In genomic region chr8:107824640-107825039, GRCm38 (mm10) we compare ENCODE assay signal across 8 mouse cellular contexts.
DNase-seq lines count a peak whose midpoint lies in the region; ATAC-seq and TF ChIP-seq lines count a peak whose summit lies in the region.

No protein-coding gene starts in this region.

- in situ Hi-C loops in ES-E14 (cut with MboI; ENCODE audit: low sequenced_read_pairs in 2 of 2, unreplicated experiment in 2 of 2) = no loop called here

- peak overlapping the region; percentile 69 for H3K4me2 ChIP-seq in heart, embryonic 12.5 days
- H3K4me2 ChIP-seq in limb, embryonic 11.5 days (ENCODE audit: low read depth, severe bottlenecking) = peak overlapping the region; percentile 50
- peak overlapping the region; percentile 40; the same call in 1 of the 2 replicates for H3K4me2 ChIP-seq in stomach, embryonic 14.5 days (replicated peaks; ENCODE audit: low read depth, low read length)

- ATAC-seq in heart, embryonic 12.5 days (ENCODE audit: insufficient number of reproducible peaks, low FRiP score) = no peak
- no peak for ATAC-seq in limb, embryonic 11.5 days (ENCODE audit: insufficient number of reproducible peaks, low FRiP score, low TSS enrichment, low read depth)
- no peak for ATAC-seq in stomach, embryonic 14.5 days (ENCODE audit: insufficient number of reproducible peaks, insufficient read depth, low FRiP score, low read depth)
- no peak for ATAC-seq in erythroblast, adult 5-6 weeks (replicated peaks; ENCODE audit: low FRiP score, poor library complexity, severe bottlenecking)

- WGBS in heart, embryonic 12.5 days = 1% methylated on average over 14 of the region's 14 CpGs
- 2% methylated on average over 14 of the region's 14 CpGs for WGBS in limb, embryonic 11.5 days
- 4% methylated on average over 14 of the region's 14 CpGs for WGBS in stomach, embryonic 14.5 days

- no peak for DNase-seq in heart, postnatal 4 days
- DNase-seq in ES-E14 (ENCODE audit: low read depth, low spot score) = peak; percentile 26
- peak; percentile 16 for DNase-seq in fibroblast of lung, adult 2 months (ENCODE audit: low read depth)
- peak; percentile 56 for DNase-seq in limb, embryonic 11.5 days (ENCODE audit: low spot score)
- no peak for DNase-seq in ovary, postnatal 10 days (ENCODE audit: low spot score)

- H3K9me3 ChIP-seq in heart, embryonic 12.5 days (replicated peaks) = no peaks in the 10 kb centered on the region
- no peaks in the 10 kb centered on the region for H3K9me3 ChIP-seq in ES-E14 (ENCODE audit: control insufficient read depth, insufficient read depth, low read depth, low read length)
- H3K9me3 ChIP-seq in limb, embryonic 11.5 days (ENCODE audit: control insufficient read depth, low read length) = no peaks in the 10 kb centered on the region; the same call in 1 of the 2 replicates
- no peaks in the 10 kb centered on the region for H3K9me3 ChIP-seq in stomach, embryonic 14.5 days (ENCODE audit: control insufficient read depth, low read depth, low read length)

- peak overlapping the region; percentile 29 for H3K4me3 ChIP-seq in heart, embryonic 12.5 days
- peak overlapping the region; percentile 39 to 60; a peak in 3 of 4 replicates for H3K4me3 ChIP-seq in ES-E14 (ENCODE audit: insufficient read depth in 1 of 2, low read depth in 1 of 2, low read length in 2 of 2, poor library complexity in 1 of 2, severe bottlenecking in 1 of 2)
- no peak overlapping the region for H3K4me3 ChIP-seq in limb, embryonic 11.5 days (ENCODE audit: low read depth, low read length)
- H3K4me3 ChIP-seq in stomach, embryonic 14.5 days (ENCODE audit: low read depth, low read length) = no peak overlapping the region

- H3K4me1 ChIP-seq in heart, embryonic 12.5 days (replicated peaks) = peaks cover 11% of the 10 kb centered on the region; the same call in 1 of the 2 replicates
- peaks cover 3 to 12% of the 10 kb centered on the region in 2 experiments; a peak in 2 of 4 replicates for H3K4me1 ChIP-seq in ES-E14 (ENCODE audit: control insufficient read depth in 2 of 2, insufficient read depth in 2 of 2, low read length in 2 of 2, poor library complexity in 1 of 2)
- peaks cover 27% of the 10 kb centered on the region for H3K4me1 ChIP-seq in limb, embryonic 11.5 days (ENCODE audit: control insufficient read depth, insufficient read depth, low read length)
- H3K4me1 ChIP-seq in stomach, embryonic 14.5 days (ENCODE audit: control insufficient read depth, insufficient read depth, low read length) = no peaks in the 10 kb centered on the region; the same call in 1 of the 2 replicates

- H3K27ac ChIP-seq in heart, embryonic 12.5 days (ENCODE audit: poor library complexity, severe bottlenecking) = no peak overlapping the region
- 0 out of 2 replicates have a peak overlapping the region, but pooled peaks have one; percentile 4 for H3K27ac ChIP-seq in ES-E14 (ENCODE audit: insufficient read depth, low read depth, low read length, poor library complexity, severe bottlenecking)
- H3K27ac ChIP-seq in limb, embryonic 11.5 days (replicated peaks; ENCODE audit: low read depth, low read length) = peak overlapping the region; percentile 75
- H3K27ac ChIP-seq in stomach, embryonic 14.5 days (ENCODE audit: low read length) = no peak overlapping the region

- H3K36me3 ChIP-seq in heart, embryonic 12.5 days = no peaks in the 10 kb centered on the region
- H3K36me3 ChIP-seq in ES-E14 (ENCODE audit: control insufficient read depth, insufficient read depth, low read length, poor library complexity, severe bottlenecking) = no peaks in the 10 kb centered on the region
- H3K36me3 ChIP-seq in limb, embryonic 11.5 days (ENCODE audit: control insufficient read depth, insufficient read depth, low read length) = no peaks in the 10 kb centered on the region
- H3K36me3 ChIP-seq in stomach, embryonic 14.5 days (ENCODE audit: control insufficient read depth, insufficient read depth, low read length) = no peaks in the 10 kb centered on the region

- peaks cover 6% of the 10 kb centered on the region; the same call in 1 of the 2 replicates for H3K27me3 ChIP-seq in heart, embryonic 12.5 days (replicated peaks)
- H3K27me3 ChIP-seq in limb, embryonic 11.5 days (ENCODE audit: control insufficient read depth, insufficient read depth, low read length) = no peaks in the 10 kb centered on the region
- no peaks in the 10 kb centered on the region for H3K27me3 ChIP-seq in stomach, embryonic 14.5 days (ENCODE audit: control insufficient read depth, insufficient read depth, low read length)

- peak overlapping the region; percentile 26; the same call in 1 of the 2 replicates for H3K9ac ChIP-seq in heart, embryonic 12.5 days
- peak overlapping the region; percentile 16; the same call in 1 of the 2 replicates for H3K9ac ChIP-seq in ES-E14 (ENCODE audit: insufficient read depth, low read depth, low read length, poor library complexity, severe bottlenecking)
- H3K9ac ChIP-seq in limb, embryonic 11.5 days (ENCODE audit: low read length) = peak overlapping the region; percentile 55
- H3K9ac ChIP-seq in stomach, embryonic 14.5 days (replicated peaks; ENCODE audit: low read depth, low read length) = no peak overlapping the region

TF ChIP-seq in ES-E14, 5 proteins besides CTCF, POLR2A, EP300 and RAD21:
- TF ChIP-seq ZC3H11A (IDR thresholded peaks at IDR 0.05; ENCODE audit: borderline replicate concordance, low read depth, low read length) (no peak), HCFC1 (IDR thresholded peaks at IDR 0.05; ENCODE audit: borderline replicate concordance, insufficient read depth, low read length) (no peak), ZNF384 (IDR thresholded peaks at IDR 0.05; ENCODE audit: low read depth, low read length) (no peak), MAFK (IDR thresholded peaks at IDR 0.05; ENCODE audit: insufficient read depth, low read depth, low read length) (no peak), CHD2 (IDR thresholded peaks at IDR 0.05; ENCODE audit: low read depth, low read length) (no peak)

Comparison
In these comparisons a context has a peak if more than half of its experiments do, and no peak if none do; other contexts are left out.
1. H3K27ac ChIP-seq: peak in ES-E14 (single experiment) and limb, embryonic 11.5 days (single experiment); none in heart, embryonic 12.5 days (single experiment) and stomach, embryonic 14.5 days (single experiment).
2. H3K4me3 ChIP-seq: peak in heart, embryonic 12.5 days (single experiment) and ES-E14 (2 of 2); none in limb, embryonic 11.5 days (single experiment) and stomach, embryonic 14.5 days (single experiment).
3. DNase-seq: peak in ES-E14 (single experiment), fibroblast of lung, adult 2 months (single experiment) and limb, embryonic 11.5 days (single experiment); none in heart, postnatal 4 days (single experiment) and ovary, postnatal 10 days (single experiment).
4. Peak in every context shown above with its lines, with median percentiles within 50 percentile points of each other: H3K4me2 ChIP-seq.